Mouse (Mus musculus) Patski (cell line): Measurements from ENCODE around the gene Zfp281. TPM values are rescaled to one million over a fixed set of nuclear protein-coding genes. Genes with fewer than 3 reads are reported as not detected.

ENCODE experiments used
- ATAC-seq: fragments of 100-300 bp; one replicate; pipeline ENCODE4 v1.8.0; 2021
- CTCF ChIA-PET: fragments of 350-600 bp; sonication (Branson Sonifier 250); formaldehyde crosslinking; loops from one replicate; lab custom pipeline; 2022; ENCODE audit warnings: inconsistent platforms; lab: Charles Lee
- POLR2A ChIA-PET: fragments of 350-600 bp; sonication (Branson Sonifier 250); formaldehyde crosslinking; loops from one replicate; lab custom pipeline; 2022; ENCODE audit warnings: antibody characterized with exemption, inconsistent platforms; lab: Charles Lee
- DNase-seq: peaks from one replicate; pipeline ENCODE4 v3.0.0-alpha.2; 2011; ENCODE audit warnings: low read depth, low spot score
- H3K27me3 ChIP-seq: fragments of 371-371 bp; one replicate; pipeline ENCODE4 v1.5.1; 2021
- CTCF ChIP-seq: fragments of 100-300 bp; IDR thresholded peaks from one replicate; pipeline ENCODE4 v1.5.1; 2021
- in situ Hi-C: fragments of 300-500 bp; cut with MboI; formaldehyde crosslinking; loops from 3 replicates; pipeline ENCODE4 v1.11.1; 2018; ENCODE audit warnings: low pct_unique_long_range_greater_than_20kb, mixed read lengths
- polyA plus RNA-seq: library from polyadenylated mRNA; unstranded; gene quantifications from one replicate; pipeline ENCODE4 v1.2.3, GENCODE M21; 2021

The Zfp281 gene
- polyA plus RNA-seq, 1 experiment from 2014 or later, result 32.1 TPM

- ChIA-PET CTCF (no interaction called here), POLR2A (no interaction called here)
- ATAC-seq (no peak), DNase-seq (no peak)
- in situ Hi-C loops, result no loop called here
- no peak for TF ChIP-seq CTCF
- H3K27me3 ChIP-seq, result no peaks in the 10 kb centered on the region
Observed at GRCm38 (mm10) chr1:136632891-136633290, 8.2 kb downstream of the Zfp281 start.

GRCm38 (mm10) chr1:136635644-136636043, 10.9 kb downstream of the Zfp281 start:
- no peak for DNase-seq
- ATAC-seq, result no peak
- no peak for TF ChIP-seq CTCF
- ChIA-PET CTCF (no interaction called here), POLR2A (interaction anchor here (0.7 kb wide), 1 partner anchor 25 kb away, joined by 3 read pairs; no protein-coding TSS in a partner anchor)
- in situ Hi-C loops, result no loop called here
- no peaks in the 10 kb centered on the region for H3K27me3 ChIP-seq

DNA sequence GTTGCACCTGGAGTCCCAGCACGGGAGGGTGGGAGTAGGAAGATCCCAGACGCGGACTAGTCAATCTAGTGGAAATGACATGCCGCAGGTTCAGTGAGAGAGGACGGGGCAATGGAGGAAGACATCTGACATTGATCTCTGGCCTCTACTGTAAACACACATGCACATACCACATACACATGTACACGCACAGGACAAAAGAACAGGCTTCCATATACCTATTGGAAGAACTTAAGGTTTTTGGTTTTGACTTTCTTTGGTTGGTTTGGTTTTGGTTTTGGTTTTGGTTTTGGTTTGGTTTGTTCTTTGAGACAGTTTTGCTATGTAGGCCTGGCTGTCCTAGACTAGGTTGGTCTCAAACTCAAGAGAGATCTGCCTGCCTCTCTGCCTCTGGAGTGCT, 12.2 kb downstream of the Zfp281 start:
- CTCF ChIA-PET, result no interaction called here
- POLR2A ChIA-PET, result no interaction called here
- TF ChIP-seq CTCF, result no peak
- DNase-seq, result no peak
- in situ Hi-C loops, result no loop called here
- ATAC-seq, result no peak
- H3K27me3 ChIP-seq, result no peaks in the 10 kb centered on the region

DNA sequence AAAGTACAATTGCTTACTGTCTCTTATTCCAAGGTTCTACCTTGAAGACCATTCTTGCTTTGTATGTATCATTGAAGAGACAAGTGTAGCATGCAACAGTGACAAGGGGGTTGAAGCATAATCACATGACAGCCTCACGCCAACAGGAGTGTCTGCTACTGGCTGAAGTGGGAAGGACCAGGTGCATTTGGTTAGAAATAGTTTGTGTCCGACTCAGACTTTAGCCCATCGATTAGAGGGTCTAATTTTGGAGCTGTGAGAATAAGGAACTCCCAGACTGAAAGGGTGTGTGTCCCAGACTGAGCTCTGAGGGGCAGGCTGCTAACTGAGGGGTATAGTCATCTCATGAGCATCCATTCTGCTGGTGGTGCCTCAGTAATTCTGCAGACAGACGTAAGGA, 13.0 kb downstream of the Zfp281 start:
- no peak for ATAC-seq
- CTCF ChIA-PET, result no interaction called here

DNA sequence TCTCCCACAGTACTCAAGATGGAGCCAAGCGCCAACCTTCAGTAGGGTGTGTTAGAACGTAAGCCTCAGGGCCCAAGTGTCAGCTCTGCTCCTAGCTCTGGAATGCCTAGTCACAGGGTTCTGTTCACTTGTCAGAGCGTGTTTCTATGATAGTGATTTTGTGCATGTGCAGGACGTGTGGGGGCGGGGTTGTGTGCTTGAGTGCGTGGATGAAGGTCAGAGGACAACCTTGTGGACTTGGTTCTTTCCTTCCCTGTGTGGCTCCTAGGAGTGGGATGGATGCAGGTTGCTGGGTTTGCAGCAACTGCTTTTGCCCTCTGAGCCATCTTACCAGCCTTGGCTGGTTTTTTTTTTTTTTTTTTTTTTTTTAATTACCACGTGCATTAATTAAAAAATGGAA, 13.5 kb downstream of the Zfp281 start:
- DNase-seq, result no peak
- in situ Hi-C loops, result no loop called here
- ATAC-seq, result no peak
- no peak for TF ChIP-seq CTCF
- no peaks in the 10 kb centered on the region for H3K27me3 ChIP-seq
- ChIA-PET CTCF (no interaction called here), POLR2A (no interaction called here)

More for the DNA sequence above, 13.0 kb downstream of the Zfp281 start:
- no peak for TF ChIP-seq CTCF
- in situ Hi-C loops, result no loop called here
- no peaks in the 10 kb centered on the region for H3K27me3 ChIP-seq
- no peak for DNase-seq
- POLR2A ChIA-PET, result no interaction called here

GRCm38 (mm10) chr1:136638699-136639098, 14.0 kb downstream of the Zfp281 start:
- ChIA-PET POLR2A (no interaction called here), CTCF (no interaction called here)
- ATAC-seq, result no peak
- TF ChIP-seq CTCF, result no peak
- in situ Hi-C loops, result no loop called here
- DNase-seq, result no peak
- no peaks in the 10 kb centered on the region for H3K27me3 ChIP-seq

GRCm38 (mm10) chr1:136639221-136639620, 14.5 kb downstream of the Zfp281 start:
- H3K27me3 ChIP-seq, result no peaks in the 10 kb centered on the region
- TF ChIP-seq CTCF, result no peak
- in situ Hi-C loops, result no loop called here
- no peak for DNase-seq
- ChIA-PET POLR2A (no interaction called here), CTCF (interaction anchor here (1.1 kb wide), 1 partner anchor 10 kb away, joined by 3 read pairs; no protein-coding TSS in a partner anchor)
- ATAC-seq, result no peak

- ATAC-seq, result no peak
- H3K27me3 ChIP-seq, result no peaks in the 10 kb centered on the region
- no peak for TF ChIP-seq CTCF
- in situ Hi-C loops, result no loop called here
- ChIA-PET CTCF (interaction anchor here (1.4 kb wide), 1 partner anchor 27 kb away, joined by 3 read pairs; no protein-coding TSS in a partner anchor), POLR2A (no interaction called here)
- no peak for DNase-seq
Observed at GRCm38 (mm10) chr1:136642701-136643100, 18.0 kb downstream of the Zfp281 start.

DNA sequence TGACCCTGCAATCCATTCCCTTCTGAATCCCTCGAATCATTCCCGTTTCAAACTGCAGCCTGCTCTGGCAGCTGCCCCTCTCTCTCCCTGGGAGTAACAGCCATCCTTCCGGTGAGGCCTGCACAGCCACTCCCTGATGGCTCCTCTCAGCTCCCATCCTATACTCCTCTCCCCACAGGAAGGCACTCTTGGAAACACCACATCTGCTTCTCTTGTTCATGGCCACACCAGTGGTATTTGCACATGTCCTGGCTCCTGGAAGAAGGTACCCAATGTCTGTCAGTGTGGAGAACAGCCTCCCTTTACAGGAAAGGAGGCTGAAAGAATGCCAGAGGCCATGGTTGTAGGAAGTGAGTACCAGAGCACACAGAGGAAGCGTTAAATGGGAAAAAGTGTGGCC, 19.8 kb downstream of the Zfp281 start:
- in situ Hi-C loops, result no loop called here
- DNase-seq (no peak), ATAC-seq (no peak)
- ChIA-PET CTCF (no interaction called here), POLR2A (no interaction called here)
- no peaks in the 10 kb centered on the region for H3K27me3 ChIP-seq
- TF ChIP-seq CTCF, result no peak

DNA sequence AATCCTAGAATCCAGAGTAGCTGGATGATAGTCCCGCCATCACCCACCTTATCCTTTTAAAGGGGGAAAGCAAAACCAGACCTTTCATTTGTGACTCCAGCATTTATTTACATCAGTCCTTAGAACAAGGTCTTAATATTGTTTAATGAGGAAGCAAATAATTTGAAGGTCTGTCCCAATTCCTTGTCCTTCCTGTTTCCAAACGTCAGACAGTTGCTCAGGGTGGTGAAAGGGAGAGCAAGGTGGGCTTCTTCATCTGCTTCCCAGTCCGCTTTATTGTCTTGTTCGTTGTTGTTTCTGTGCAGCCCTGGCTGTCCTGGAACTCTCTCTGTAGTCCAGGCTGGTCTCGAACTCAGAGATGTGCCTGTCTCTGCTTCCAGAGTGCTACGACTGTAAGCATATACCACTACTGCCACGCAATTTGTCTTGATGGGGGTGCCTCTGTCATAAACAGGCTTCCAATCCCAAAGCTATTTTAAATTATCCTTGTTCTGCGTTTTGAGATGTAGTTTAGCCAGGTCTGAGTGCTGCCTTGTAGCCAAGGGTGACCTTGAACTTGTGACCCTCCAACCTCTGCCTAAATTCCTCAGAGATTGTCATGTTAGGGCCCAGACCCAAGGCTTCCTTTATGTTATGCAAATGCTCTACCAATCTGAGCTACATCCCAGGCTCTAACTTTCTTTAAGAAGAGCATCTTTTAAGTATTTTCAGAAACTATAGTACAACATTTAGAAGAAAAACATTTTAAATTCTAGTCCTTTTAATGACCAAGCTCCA, 21.3 kb downstream of the Zfp281 start:
- ChIA-PET POLR2A (no interaction called here), CTCF (interaction anchor here (1.2 to 2.2 kb wide), 2 partner anchors 10 to 14 kb away, joined by 4 to 6 read pairs; no protein-coding TSS in a partner anchor)
- no peak for DNase-seq
- TF ChIP-seq CTCF, result no peak
- ATAC-seq, result no peak
- H3K27me3 ChIP-seq, result no peaks in the 10 kb centered on the region
- in situ Hi-C loops, result no loop called here

DNA sequence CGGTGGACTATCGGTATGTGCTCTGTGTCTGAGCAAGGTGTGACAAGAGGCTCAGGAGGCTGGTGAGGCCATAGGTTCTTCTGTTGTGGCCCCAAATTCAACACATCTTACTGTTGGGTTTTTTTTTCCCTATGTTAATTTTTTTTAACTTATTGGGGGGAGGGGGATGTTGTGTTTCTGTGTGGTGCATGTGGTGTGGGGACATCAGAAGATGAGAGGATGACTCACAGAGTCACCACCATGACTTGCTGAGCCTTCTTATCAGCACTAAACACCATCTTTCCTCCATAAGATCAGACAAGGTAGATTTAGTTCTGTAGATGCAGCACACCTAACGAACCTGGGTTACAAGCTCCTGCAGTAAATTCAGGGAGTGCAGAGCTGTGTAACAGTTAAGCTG, 27.4 kb downstream of the Zfp281 start:
- in situ Hi-C loops, result no loop called here
- TF ChIP-seq CTCF, result no peak
- ChIA-PET CTCF (no interaction called here), POLR2A (no interaction called here)
- ATAC-seq, result no peak
- DNase-seq, result no peak
- no peaks in the 10 kb centered on the region for H3K27me3 ChIP-seq
